Mouse (Mus musculus) cortical plate, adult 2 months (tissue): ENCODE measurements around the gene Dhtkd1. TPM values are rescaled to one million over a fixed set of nuclear protein-coding genes. Genes with fewer than 3 reads are reported as not detected.
A peak's percentile ranks its signal among the peaks of the same experiment; 100 is the strongest.
"Not testable (repeated sequence)": the region's sequence is repeated elsewhere in the genome, so short reads cannot be mapped to it uniquely, and the experiment has no call there.

Source experiments
- H3K27ac ChIP-seq: fragments of 200-500 bp; 2 replicates; pipeline ENCODE4 v1.5.1; 2012; ENCODE audit warnings: low read length, control low read depth, inconsistent platforms; ENCODE audit not compliant: insufficient read depth
- H3K4me1 ChIP-seq: fragments of 200-500 bp; 2 replicates; pipeline ENCODE4 v1.6.1; 2011; ENCODE audit warnings: low read length; ENCODE audit not compliant: control insufficient read depth, insufficient read depth
- H3K4me3 ChIP-seq: fragments of 200-500 bp; 2 replicates; pipeline ENCODE4 v1.5.1; 2011; ENCODE audit warnings: mild to moderate bottlenecking, low read length, control low read depth; ENCODE audit not compliant: insufficient read depth
- CTCF ChIP-seq: fragments of 200-500 bp; IDR thresholded peaks from 2 replicates; pipeline ENCODE4 v1.5.1; 2011; ENCODE audit warnings: mild to moderate bottlenecking, control low read depth, low read length; ENCODE audit not compliant: insufficient read depth; ENCODE audit errors: extremely low read depth
- POLR2A ChIP-seq: fragments of 200-500 bp; IDR thresholded peaks from 2 replicates; pipeline ENCODE4 v1.6.1; 2011; ENCODE audit warnings: mild to moderate bottlenecking, low read length, control low read depth; ENCODE audit not compliant: insufficient read depth; ENCODE audit errors: extremely low read depth
- polyA plus RNA-seq: library from polyadenylated mRNA; depleted of rRNA; stranded (reverse); fragments of >200 nt; gene quantifications from 2 replicates; pipeline ENCODE4 v1.2.3, GENCODE M21; 2012; rRNA removed

Dhtkd1 gene
- 8.6 and 9.0 TPM in 2 replicates for polyA plus RNA-seq

- Histone ChIP-seq H3K4me1 (no peaks in the 10 kb centered on the region), H3K4me3 (peak within 1 kb of the TSS; percentile 71), H3K27ac (no peak within 1 kb of the TSS)
- TF ChIP-seq POLR2A (peak; percentile 27; the same call in 1 of the 2 replicates), CTCF (no peak)
These were observed at the start of gene Dhtkd1 for GRCm38 (mm10) chr2:5942416-5943032. Gene Dhtkd1 (minus strand): TSS chr2:5942792.

- no peak overlapping the region for H3K27ac ChIP-seq
- H3K4me1 ChIP-seq = no peaks in the 10 kb centered on the region
- no peak overlapping the region for H3K4me3 ChIP-seq
- no peak for TF ChIP-seq POLR2A
These were observed 34.9 kb upstream of the Dhtkd1 start for GRCm38 (mm10) chr2:5977532-5977931.

- not testable (repeated sequence) for H3K4me3 ChIP-seq, H3K27ac ChIP-seq, H3K4me1 ChIP-seq
These were observed 28.0 kb upstream of the Dhtkd1 start for GRCm38 (mm10) chr2:5970629-5971028.

- H3K27ac ChIP-seq = no peak overlapping the region
- H3K4me3 ChIP-seq = no peak overlapping the region
- H3K4me1 ChIP-seq = no peaks in the 10 kb centered on the region; the same call in 1 of the 2 replicates
- no peak for TF ChIP-seq POLR2A
- TF ChIP-seq CTCF = no peak
These were observed 23.4 kb upstream of the Dhtkd1 start for GRCm38 (mm10) chr2:5965972-5966371.

- H3K4me1 ChIP-seq, H3K4me3 ChIP-seq, H3K27ac ChIP-seq: not testable (repeated sequence)
These were observed 21.1 kb upstream of the Dhtkd1 start for GRCm38 (mm10) chr2:5963729-5964128.

- H3K4me1 ChIP-seq = no peaks in the 10 kb centered on the region; the same call in 1 of the 2 replicates
- no peak overlapping the region for H3K4me3 ChIP-seq
- H3K27ac ChIP-seq = no peak overlapping the region
- TF ChIP-seq POLR2A = no peak
- TF ChIP-seq CTCF = no peak
These were observed 19.7 kb upstream of the Dhtkd1 start for GRCm38 (mm10) chr2:5962265-5962664.

GRCm38 (mm10) chr2:5957705-5958104, 15.1 kb upstream of the Dhtkd1 start:
- H3K4me3 ChIP-seq = no peak overlapping the region
- TF ChIP-seq POLR2A (no peak), CTCF (no peak)
- no peak overlapping the region for H3K27ac ChIP-seq
- no peaks in the 10 kb centered on the region; the same call in 1 of the 2 replicates for H3K4me1 ChIP-seq

GRCm38 (mm10) chr2:5951621-5952211, 9.1 kb upstream of the Dhtkd1 start:
- Histone ChIP-seq H3K4me1 (0 out of 2 replicates have a peak, but pooled peaks cover 3% of the 10 kb centered on the region), H3K27ac (peak overlapping the region; percentile 53), H3K4me3 (peak overlapping the region; percentile 96)
- TF ChIP-seq CTCF (no peak), POLR2A (no peak)

- TF ChIP-seq CTCF = no peak
- peak; percentile 60; the same call in 1 of the 2 replicates for TF ChIP-seq POLR2A
- Histone ChIP-seq H3K27ac (peak within 1 kb of the TSS; percentile 95), H3K4me3 (peak within 1 kb of the TSS; percentile 96)
These were observed 8.4 kb upstream of the Dhtkd1 start, which contains the start of gene Upf2 for GRCm38 (mm10) chr2:5950766-5951595. Gene Upf2 (plus strand): TSS chr2:5951469.

GRCm38 (mm10) chr2:5950305-5950704, 7.7 kb upstream of the Dhtkd1 start:
- Histone ChIP-seq H3K27ac (no peak overlapping the region), H3K4me1 (0 out of 2 replicates have a peak, but pooled peaks cover 3% of the 10 kb centered on the region), H3K4me3 (peak overlapping the region; percentile 96)
- TF ChIP-seq POLR2A (no peak), CTCF (no peak)

More at GRCm38 (mm10) chr2:5950766-5951595, 8.4 kb upstream of the Dhtkd1 start, which contains the start of gene Upf2:
- H3K4me1 ChIP-seq = 0 out of 2 replicates have a peak, but pooled peaks cover 3% of the 10 kb centered on the region

- not testable (repeated sequence) for H3K4me1 ChIP-seq, H3K27ac ChIP-seq
- H3K4me3 ChIP-seq = peak overlapping the region; percentile 96; the same call in 1 of the 2 replicates
These were observed 7.2 kb upstream of the Dhtkd1 start for GRCm38 (mm10) chr2:5949821-5950220.
